Mouse (Mus musculus) heart, adult 10 weeks (tissue): Measurements from ENCODE around the gene Apobec1. TPM values are rescaled to one million over a fixed set of nuclear protein-coding genes. Genes with fewer than 3 reads are reported as not detected.

Experiments used
- polyA plus RNA-seq: library from polyadenylated mRNA; stranded (reverse); fragments of 350-450 nt; fragmentation: Illumina TruSeq; extraction: RNeasy Lipid Tissue Mini Kit (QIAGEN cat#74804); gene quantifications from one replicate; pipeline ENCODE4 v1.2.3, GENCODE M21; 2014; ENCODE audit warnings: low read depth, low replicate concordance

Apobec1 gene
- 6.9 TPM for polyA plus RNA-seq

DNA sequence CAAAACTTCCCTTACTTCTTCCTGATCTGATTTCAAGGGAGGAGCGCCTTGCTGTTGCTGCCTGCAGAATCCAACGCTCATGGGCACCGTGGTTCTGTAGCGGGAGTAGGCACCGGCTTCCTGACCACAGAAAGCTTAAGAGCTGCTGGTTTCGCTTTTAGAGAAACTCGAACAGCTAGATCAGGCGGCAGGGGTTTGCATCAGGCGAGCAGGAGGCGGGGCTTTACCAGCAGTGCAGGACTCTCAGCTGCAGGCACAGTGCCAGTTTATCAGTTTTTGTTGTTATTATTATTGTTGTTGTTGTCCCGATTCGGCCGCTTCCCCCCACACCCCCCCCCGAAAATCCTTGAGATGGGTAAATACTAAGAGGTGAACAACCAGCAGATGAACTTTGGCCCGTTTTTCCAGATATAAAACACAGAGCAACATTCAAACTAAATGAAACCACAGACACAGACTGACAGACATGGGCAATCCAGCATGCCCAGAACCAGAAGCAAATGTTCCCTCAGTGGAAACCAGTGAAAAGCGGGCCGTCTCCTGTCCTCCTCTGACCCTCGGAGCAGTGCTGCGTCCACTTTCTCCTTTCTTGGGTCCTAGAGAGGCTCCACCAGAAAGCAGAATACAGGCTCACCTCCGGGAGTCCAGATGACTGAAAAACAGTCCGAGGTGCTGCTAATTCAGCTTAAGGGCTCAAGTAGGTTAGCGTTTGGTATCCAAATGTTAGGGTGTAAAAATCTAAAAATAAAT, at the start of gene Apobec1:
Gene Apobec1, minus strand, starts transcription at position 203 of the 750 bp plus-strand sequence.

DNA sequence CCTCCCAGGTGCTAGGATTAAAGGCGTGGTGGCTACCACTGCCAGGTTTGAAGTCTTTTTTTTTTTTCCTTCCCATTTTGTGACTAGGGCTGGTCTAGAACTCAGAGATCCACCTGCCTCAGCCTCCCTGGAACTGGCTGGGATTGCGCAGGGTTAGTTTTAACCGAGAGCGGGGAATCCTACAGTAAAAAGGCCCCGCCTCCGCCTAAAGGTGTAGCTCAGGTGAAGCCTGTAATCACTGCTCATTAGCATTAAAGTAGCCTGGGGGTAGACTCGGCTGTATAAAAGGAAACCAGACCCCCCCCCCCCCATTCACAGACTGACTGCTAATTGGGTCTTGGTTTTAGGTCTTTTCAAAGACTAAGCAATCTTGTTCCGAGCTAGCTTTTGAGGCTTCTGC, 23.9 kb upstream of the Apobec1 start, which contains the start of gene Dppa3:
Gene Dppa3, plus strand, starts transcription at position 301 of the 400 bp plus-strand sequence.

DNA sequence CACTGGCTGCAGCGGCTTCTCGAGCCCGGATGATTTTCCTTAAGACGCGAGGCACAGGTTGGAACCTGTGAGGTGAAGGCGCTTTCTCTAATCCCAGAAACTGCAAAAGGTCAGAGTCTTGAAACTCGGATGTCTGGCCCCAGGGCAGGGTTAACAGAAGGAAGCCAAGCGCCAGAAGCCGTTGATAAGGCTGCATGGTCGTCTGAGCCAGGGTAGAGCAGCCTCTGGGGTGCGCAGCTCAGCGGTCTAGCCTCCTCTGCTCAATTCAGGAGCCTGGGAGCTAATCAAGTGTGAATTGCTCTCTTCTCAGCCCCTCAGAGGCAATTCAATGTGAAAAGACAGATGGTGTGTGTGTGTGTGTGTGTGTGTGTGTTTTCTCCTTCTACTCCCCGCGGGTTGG, 7.5 kb upstream of the Apobec1 start, which contains the start of gene Gdf3:
Gene Gdf3, minus strand, starts transcription at position 317 of the 400 bp plus-strand sequence.

DNA sequence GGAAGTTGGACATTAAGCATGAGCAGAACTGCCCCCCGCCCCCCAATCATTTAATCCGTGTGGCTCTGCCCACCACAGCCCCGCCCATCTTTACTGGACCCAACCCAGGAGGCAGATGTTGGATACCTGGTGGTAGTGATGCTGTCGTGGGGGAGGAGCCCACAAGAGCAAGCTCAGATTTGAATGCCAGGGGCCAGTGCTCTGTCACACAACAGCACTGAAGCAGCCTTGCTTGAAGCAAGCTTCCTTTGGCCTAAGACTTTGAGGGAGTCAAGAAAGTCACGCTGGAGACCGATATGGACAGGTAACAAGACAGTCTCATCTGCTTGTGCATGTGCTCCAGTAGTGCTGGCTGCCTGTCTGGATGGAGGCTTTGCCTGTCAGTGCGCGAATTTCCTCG, 48.6 kb downstream of the Apobec1 start, which contains the start of gene Aicda:
Gene Aicda, plus strand, starts transcription at position 196 of the 400 bp plus-strand sequence.

Other genes starting within 250 kb of the Apobec1 start
- not detected for gene Rimklb, start 103.7 kb downstream of the Apobec1 start, polyA plus RNA-seq
- 39.5 TPM for gene Mfap5, start 96.6 kb downstream of the Apobec1 start, polyA plus RNA-seq
- not detected for gene Aicda, start 48.6 kb downstream of the Apobec1 start, polyA plus RNA-seq
- gene Gdf3, start 7.6 kb upstream of the Apobec1 start, polyA plus RNA-seq: not detected
- not detected for gene Dppa3, start 24.0 kb upstream of the Apobec1 start, polyA plus RNA-seq
- not detected for gene Nanog, start 105.0 kb upstream of the Apobec1 start, polyA plus RNA-seq
- gene Slc2a3, start 199.2 kb upstream of the Apobec1 start, polyA plus RNA-seq: 1.7 TPM
- 31.6 TPM for gene Foxj2, start 217.5 kb upstream of the Apobec1 start, polyA plus RNA-seq